Mouse (Mus musculus): ENCODE results near the gene Rnf216.

- no peak for TF ChIP-seq GATA1 (IDR thresholded peaks at IDR 0.05; ENCODE audit: low read length)
- no peak for TF ChIP-seq TAL1 (IDR thresholded peaks at IDR 0.05; ENCODE audit: low read length)
These were observed 77.5 kb downstream of the Rnf216 start for GRCm38 (mm10) chr5:143035271-143035670.
